Mouse (Mus musculus) limb, embryonic 14.5 days (tissue): ENCODE data around the gene Arhgap44. TPM values are rescaled to one million over a fixed set of nuclear protein-coding genes. Genes with fewer than 3 reads are reported as not detected.

Experiments
- ATAC-seq: fragments of 200-750 bp; cut with Nextera tagmentation; 2 replicates; pipeline ENCODE4 v1.8.0; 2017; ENCODE audit warnings: low read depth, moderate number of reproducible peaks, moderate TSS enrichment; ENCODE audit not compliant: low FRiP score
- DNase-seq: peaks from one replicate; pipeline ENCODE4 v3.0.0-alpha.2; 2015; ENCODE audit warnings: low spot score
- H3K27ac ChIP-seq: fragments of 300-500 bp; sonication (generic); replicated peaks from 2 replicates; pipeline ENCODE4 v1.5.1; 2014; ENCODE audit warnings: low read depth, mild to moderate bottlenecking, low read length, moderate library complexity, mixed read lengths
- H3K27me3 ChIP-seq: fragments of 300-500 bp; sonication (generic); 2 replicates; pipeline ENCODE4 v1.6.1; 2014; ENCODE audit warnings: low read length, mixed read lengths; ENCODE audit not compliant: control insufficient read depth, insufficient read depth
- H3K36me3 ChIP-seq: fragments of 300-500 bp; sonication (generic); 2 replicates; pipeline ENCODE4 v1.6.1; 2014; ENCODE audit warnings: mild to moderate bottlenecking, low read length, moderate library complexity, mixed read lengths; ENCODE audit not compliant: control insufficient read depth, insufficient read depth
- H3K4me1 ChIP-seq: fragments of 300-500 bp; sonication (generic); 2 replicates; pipeline ENCODE4 v1.6.1; 2014; ENCODE audit warnings: antibody characterized with exemption, low read length, mixed read lengths; ENCODE audit not compliant: control insufficient read depth, insufficient read depth
- H3K4me2 ChIP-seq: fragments of 300-500 bp; sonication (generic); replicated peaks from 2 replicates; pipeline ENCODE4 v1.6.1; 2014; ENCODE audit warnings: low read depth, mild to moderate bottlenecking, low read length, moderate library complexity; ENCODE audit not compliant: severe bottlenecking
- H3K4me3 ChIP-seq: fragments of 300-500 bp; sonication (generic); replicated peaks from 2 replicates; pipeline ENCODE4 v1.5.1; 2014; ENCODE audit warnings: low read length
- H3K9ac ChIP-seq: fragments of 300-500 bp; sonication (generic); 2 replicates; pipeline ENCODE4 v1.6.1; 2014; ENCODE audit warnings: mild to moderate bottlenecking, low read depth, low read length, moderate library complexity; ENCODE audit not compliant: severe bottlenecking
- H3K9me3 ChIP-seq: fragments of 300-500 bp; sonication (generic); 2 replicates; pipeline ENCODE4 v1.6.1; 2016; ENCODE audit warnings: low read length; ENCODE audit not compliant: control insufficient read depth
- POLR2A ChIP-seq: fragments of 200-500 bp; IDR thresholded peaks from 2 replicates; pipeline ENCODE4 v1.8.0; 2012; ENCODE audit warnings: inconsistent platforms, mild to moderate bottlenecking, moderate library complexity, borderline replicate concordance; ENCODE audit not compliant: insufficient read depth, insufficient read length; ENCODE audit errors: extremely low read depth
- WGBS: fragments of 180-500 bp; shearing (Covaris S2); extraction: QIAGEN DNeasy Blood & Tissue Kit; methylation state at CpG from one replicate; pipeline ENCODE4 v1.1.7; 2014; 5-methylcytosine and 5-hydroxymethylcytosine counted together
- polyA plus RNA-seq, 2 experiments: library from polyadenylated mRNA; depleted of rRNA in 1 of 2; stranded (reverse) in 1 of 2; unstranded in 1 of 2; fragments of >200 nt; fragmentation: Nextera tagmentation in 1 of 2; extraction: Ambion mirVana in 1 of 2; gene quantifications; 2 replicates each; pipeline versions ENCODE4 v1.2.1 to v1.2.3; 2012 to 2014

The Arhgap44 gene
- polyA plus RNA-seq, 2 experiments: 5.0 to 6.2 TPM

DNA sequence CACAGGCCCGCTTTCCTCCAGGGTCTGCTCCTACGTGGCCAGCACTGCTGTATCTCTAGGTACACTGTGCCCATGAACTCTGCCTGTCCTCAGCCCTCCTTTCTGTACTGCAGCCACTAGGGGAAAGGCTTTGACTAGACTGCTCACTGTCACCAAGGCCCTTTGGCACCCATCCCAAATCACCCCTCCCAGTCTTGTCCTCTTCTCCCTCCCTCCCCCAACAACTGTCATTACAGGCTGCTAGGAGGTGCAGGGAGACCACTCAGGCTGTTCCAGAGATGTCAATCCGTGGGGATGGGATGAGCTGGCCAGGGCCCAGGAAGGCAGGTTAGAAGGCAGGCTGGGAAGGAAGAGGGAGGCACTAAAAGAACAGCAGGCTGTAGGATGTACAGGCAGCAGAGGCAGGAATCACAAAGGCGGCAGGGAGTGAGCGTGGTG, 55.0 kb downstream of the Arhgap44 start:
- Histone ChIP-seq H3K4me1 (peaks cover 3% of the 10 kb centered on the region; the same call in 1 of the 2 replicates), H3K27ac (no peak overlapping the region), H3K9me3 (no peaks in the 10 kb centered on the region), H3K36me3 (no peaks in the 10 kb centered on the region), H3K4me3 (no peak overlapping the region), H3K4me2 (no peak overlapping the region), H3K9ac (no peak overlapping the region), H3K27me3 (no peaks in the 10 kb centered on the region)
- ATAC-seq (no peak), DNase-seq (no peak)
- 69% methylated on average over 5 of the region's 5 CpGs for WGBS
- no peak for TF ChIP-seq POLR2A

DNA sequence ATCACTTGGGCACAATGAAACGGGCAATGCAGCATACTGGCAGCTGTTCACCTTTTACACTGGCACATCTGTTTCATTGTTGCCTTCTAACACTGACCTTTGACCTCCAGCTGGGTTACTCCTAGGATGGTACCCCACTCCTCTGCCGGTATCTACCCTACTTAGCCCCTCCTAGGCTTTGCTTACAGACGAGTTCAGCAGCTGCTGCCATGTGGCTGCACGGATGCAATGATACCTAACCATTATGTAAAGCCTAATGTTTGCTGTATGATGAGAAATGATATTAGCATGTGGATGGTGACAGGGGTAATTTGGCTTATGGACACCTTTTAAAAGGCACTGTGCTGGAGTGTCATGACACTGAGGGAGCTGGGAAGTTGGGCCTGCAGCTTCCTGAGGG, 55.6 kb downstream of the Arhgap44 start:
- no peak overlapping the region for H3K9ac ChIP-seq
- no peak for DNase-seq
- H3K27me3 ChIP-seq: no peaks in the 10 kb centered on the region
- ATAC-seq: no peak
- no peak overlapping the region for H3K27ac ChIP-seq
- 75% methylated on average over 4 of the region's 4 CpGs for WGBS
- peaks cover 3% of the 10 kb centered on the region; the same call in 1 of the 2 replicates for H3K4me1 ChIP-seq
- no peak overlapping the region for H3K4me3 ChIP-seq
- H3K9me3 ChIP-seq: no peaks in the 10 kb centered on the region
- no peak overlapping the region for H3K4me2 ChIP-seq
- H3K36me3 ChIP-seq: no peaks in the 10 kb centered on the region
- no peak for TF ChIP-seq POLR2A

DNA sequence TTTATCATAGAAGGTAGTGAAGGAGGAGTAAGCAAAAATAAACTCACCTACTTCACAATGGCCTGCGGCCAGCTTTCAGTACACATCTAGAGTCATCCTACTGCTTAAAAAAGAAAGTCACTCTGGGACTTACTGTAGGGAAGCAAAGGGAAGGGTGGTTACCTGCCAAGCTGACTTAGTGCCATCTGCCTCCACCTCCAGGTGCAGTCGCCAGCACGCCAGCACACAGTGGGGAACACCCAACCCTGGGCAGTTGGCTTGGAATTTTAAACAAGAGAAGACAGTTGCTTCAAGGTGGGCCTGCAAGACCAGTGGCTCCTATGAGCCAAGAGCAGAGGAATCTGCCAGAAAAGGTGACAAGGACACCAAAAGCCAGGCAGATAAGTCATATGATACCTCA, 58.7 kb downstream of the Arhgap44 start:
- no peak for TF ChIP-seq POLR2A
- no peak overlapping the region for H3K27ac ChIP-seq
- no peak overlapping the region for H3K9ac ChIP-seq
- no peaks in the 10 kb centered on the region for H3K27me3 ChIP-seq
- H3K4me1 ChIP-seq: no peaks in the 10 kb centered on the region
- no peak overlapping the region for H3K4me3 ChIP-seq
- H3K36me3 ChIP-seq: no peaks in the 10 kb centered on the region
- no peaks in the 10 kb centered on the region for H3K9me3 ChIP-seq
- ATAC-seq (no peak), DNase-seq (no peak)
- 94% methylated on average over 3 of the region's 3 CpGs for WGBS
- H3K4me2 ChIP-seq: no peak overlapping the region

DNA sequence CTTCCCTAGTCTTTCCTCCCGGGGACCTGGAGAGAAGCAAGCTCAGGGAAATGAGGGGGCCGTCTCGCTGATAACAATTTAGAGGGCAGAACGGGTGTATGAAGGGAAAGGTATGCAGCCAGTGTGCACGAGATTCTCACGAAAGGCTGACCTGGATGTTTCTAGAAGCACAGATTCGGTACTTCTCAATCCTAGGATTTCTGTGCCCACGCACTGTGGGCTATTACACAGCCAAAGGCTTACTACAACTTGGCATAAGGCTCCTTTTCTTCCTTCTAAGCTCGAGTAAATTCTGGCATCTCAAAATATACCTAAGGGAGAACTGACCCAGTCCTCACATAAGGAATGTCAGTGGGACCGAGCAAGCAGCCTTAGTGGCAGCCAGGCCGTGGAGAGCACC, 61.6 kb downstream of the Arhgap44 start:
- Histone ChIP-seq H3K27ac (no peak overlapping the region), H3K9me3 (no peaks in the 10 kb centered on the region), H3K4me3 (no peak overlapping the region), H3K9ac (no peak overlapping the region), H3K27me3 (no peaks in the 10 kb centered on the region), H3K4me1 (no peaks in the 10 kb centered on the region), H3K36me3 (no peaks in the 10 kb centered on the region), H3K4me2 (no peak overlapping the region)
- 76% methylated on average over 11 of the region's 11 CpGs for WGBS
- DNase-seq (no peak), ATAC-seq (no peak)
- no peak for TF ChIP-seq POLR2A

DNA sequence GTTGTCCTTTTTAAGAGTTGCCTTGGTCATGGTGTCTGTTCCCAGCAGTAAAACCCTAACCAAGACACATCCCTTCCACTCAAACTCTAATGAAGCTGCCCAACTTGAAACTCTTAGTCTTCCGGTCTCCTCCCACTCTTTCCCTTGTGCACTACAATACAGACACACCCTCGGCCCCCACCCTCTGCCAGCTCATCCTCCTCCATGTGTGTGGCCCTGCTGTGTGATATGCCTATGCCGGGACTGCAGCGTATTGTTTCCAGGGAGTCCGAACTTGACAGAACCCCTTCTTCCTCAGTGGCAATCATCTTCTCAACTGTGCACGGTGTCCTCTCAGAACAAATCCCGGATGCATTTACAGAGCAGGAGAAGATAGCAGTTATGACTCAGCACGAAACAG, 62.7 kb downstream of the Arhgap44 start:
- no peaks in the 10 kb centered on the region for H3K36me3 ChIP-seq
- H3K9me3 ChIP-seq: no peaks in the 10 kb centered on the region
- no peak overlapping the region for H3K27ac ChIP-seq
- 88% methylated on average over 8 of the region's 8 CpGs for WGBS
- TF ChIP-seq POLR2A: no peak
- no peaks in the 10 kb centered on the region for H3K27me3 ChIP-seq
- DNase-seq (no peak), ATAC-seq (no peak)
- no peak overlapping the region for H3K4me2 ChIP-seq
- H3K4me3 ChIP-seq: no peak overlapping the region
- no peaks in the 10 kb centered on the region for H3K4me1 ChIP-seq
- H3K9ac ChIP-seq: no peak overlapping the region

DNA sequence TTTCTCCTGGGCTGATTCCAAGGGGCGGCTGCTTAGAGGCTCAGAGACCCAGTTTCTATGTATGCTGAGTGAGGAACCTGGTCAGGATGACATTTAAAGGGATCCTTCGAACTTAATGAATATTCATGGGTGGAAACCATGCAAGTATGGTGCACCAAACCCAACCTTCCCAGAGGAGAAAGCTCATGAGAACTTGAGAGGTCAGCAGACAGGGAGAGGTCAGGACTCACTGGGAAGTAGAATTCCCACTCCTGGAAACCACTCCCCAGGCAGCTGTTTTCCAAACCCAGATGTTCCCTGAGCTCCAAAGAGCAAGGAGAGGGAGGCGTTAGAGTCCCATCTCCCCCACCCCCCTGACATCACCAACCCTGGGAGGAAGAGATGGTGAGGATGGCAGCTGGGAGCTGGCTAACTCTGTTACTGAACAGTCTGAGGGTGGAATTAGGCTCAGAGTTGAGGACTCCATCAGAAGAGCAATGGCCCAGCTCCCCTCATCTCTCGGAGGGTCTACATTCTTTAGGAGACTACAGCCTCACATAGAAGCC, 65.2 kb downstream of the Arhgap44 start:
- WGBS: 76% methylated on average over 4 of the region's 4 CpGs
- no peaks in the 10 kb centered on the region for H3K9me3 ChIP-seq
- H3K9ac ChIP-seq: no peak overlapping the region
- no peak overlapping the region for H3K4me3 ChIP-seq
- no peak for ATAC-seq
- H3K36me3 ChIP-seq: no peaks in the 10 kb centered on the region
- no peak for TF ChIP-seq POLR2A
- no peak overlapping the region for H3K27ac ChIP-seq
- no peaks in the 10 kb centered on the region for H3K27me3 ChIP-seq
- no peak for DNase-seq
- H3K4me2 ChIP-seq: no peak overlapping the region
- H3K4me1 ChIP-seq: no peaks in the 10 kb centered on the region
